Mouse (Mus musculus) hindbrain, postnatal 0 days (tissue): ENCODE results near the gene Krtap29-1. TPM values are rescaled to one million over a fixed set of nuclear protein-coding genes. Genes with fewer than 3 reads are reported as not detected.

Source experiments
- ATAC-seq: fragments of 200-750 bp; cut with Nextera tagmentation; 2 replicates; pipeline ENCODE4 v1.8.0; 2017; ENCODE audit warnings: mild to moderate bottlenecking, moderate TSS enrichment, moderate library complexity
- DNase-seq: peaks from one replicate; pipeline ENCODE4 v3.0.0-alpha.2; 2015; ENCODE audit warnings: low spot score
- H3K27ac ChIP-seq: fragments of 300-500 bp; sonication (generic); 2 replicates; pipeline ENCODE4 v1.5.1; 2014; ENCODE audit warnings: mild to moderate bottlenecking
- H3K27me3 ChIP-seq: fragments of 300-500 bp; sonication (generic); 2 replicates; pipeline ENCODE4 v1.6.1; 2014; ENCODE audit warnings: low read length, mixed read lengths; ENCODE audit not compliant: insufficient read depth
- H3K36me3 ChIP-seq: fragments of 300-500 bp; sonication (generic); 2 replicates; pipeline ENCODE4 v1.6.1; 2014; ENCODE audit warnings: low read length, mixed read lengths; ENCODE audit not compliant: insufficient read depth
- H3K4me1 ChIP-seq: fragments of 300-500 bp; sonication (generic); 2 replicates; pipeline ENCODE4 v1.6.1; 2014; ENCODE audit warnings: antibody characterized with exemption, low read length, mixed read lengths; ENCODE audit not compliant: insufficient read depth
- H3K4me2 ChIP-seq: fragments of 300-500 bp; sonication (generic); 2 replicates; pipeline ENCODE4 v1.6.1; 2014; ENCODE audit warnings: low read depth, mild to moderate bottlenecking, low read length, moderate library complexity, mixed read lengths
- H3K4me3 ChIP-seq: fragments of 300-500 bp; sonication (generic); 2 replicates; pipeline ENCODE4 v1.5.1; 2014; ENCODE audit warnings: low read length
- H3K9ac ChIP-seq: fragments of 300-500 bp; sonication (generic); replicated peaks from 2 replicates; pipeline ENCODE4 v1.6.1; 2014; ENCODE audit warnings: mild to moderate bottlenecking, low read length, moderate library complexity, mixed read lengths
- H3K9me3 ChIP-seq: fragments of 300-500 bp; sonication (generic); 2 replicates; pipeline ENCODE4 v1.6.1; 2016; ENCODE audit warnings: low read length, mixed read lengths
- CTCF ChIP-seq: IDR thresholded peaks from 2 replicates; pipeline ENCODE4 v1.5.1; 2016; ENCODE audit warnings: antibody characterized with exemption, control low read depth, low read depth
- WGBS: fragments of 180-500 bp; shearing (Covaris S2); extraction: QIAGEN DNeasy Blood & Tissue Kit; methylation state at CpG from one replicate; pipeline ENCODE4 v1.1.7; 2014; 5-methylcytosine and 5-hydroxymethylcytosine counted together
- polyA plus RNA-seq: library from polyadenylated mRNA; unstranded; fragments of >200 nt; fragmentation: Nextera tagmentation; extraction: Ambion mirVana; gene quantifications from 2 replicates; pipeline ENCODE4 v1.2.1, GENCODE M21; 2015
- total RNA-seq: library from RNA; depleted of rRNA; stranded (reverse); fragments of >200 nt; gene quantifications from 2 replicates; pipeline ENCODE4 v1.2.3, GENCODE M21; 2014; rRNA removed

The Krtap29-1 gene
- total RNA-seq, result not detected in 2 replicates
- not detected in 2 replicates for polyA plus RNA-seq

DNA sequence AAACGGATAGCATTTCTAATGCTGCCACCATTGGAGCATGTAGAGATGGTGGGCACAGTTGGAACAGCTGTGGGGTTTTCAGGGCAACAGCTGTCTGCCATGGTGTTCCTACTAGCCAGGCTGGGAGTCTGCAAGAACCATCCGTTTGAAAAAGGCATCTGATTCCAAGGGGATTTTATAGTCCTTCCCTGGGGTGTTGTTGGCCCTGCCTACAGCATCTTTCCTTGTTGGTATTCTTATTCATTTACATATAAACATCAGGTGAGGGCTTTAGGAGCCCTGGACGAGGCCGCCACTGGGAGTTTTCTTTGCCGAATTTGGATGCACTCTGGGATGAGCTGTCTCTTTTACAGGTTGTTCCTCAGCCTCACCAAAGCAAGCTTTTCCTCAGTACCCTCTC lies at the start of gene Krtap29-1:
Krtap29-1 (minus strand) TSS at position 101 of the 400 bp plus-strand sequence.
- H3K36me3 ChIP-seq, result no peaks in the 10 kb centered on the region
- H3K9ac ChIP-seq, result no peak within 1 kb of the TSS
- H3K4me1 ChIP-seq, result 0 out of 2 replicates have a peak, but pooled peaks cover 4% of the 10 kb centered on the region
- H3K9me3 ChIP-seq, result no peaks in the 10 kb centered on the region
- ATAC-seq (no peak), DNase-seq (no peak)
- no peak within 1 kb of the TSS for H3K4me2 ChIP-seq
- no peak for TF ChIP-seq CTCF
- H3K4me3 ChIP-seq, result no peak within 1 kb of the TSS
- H3K27ac ChIP-seq, result no peak within 1 kb of the TSS
- no peaks in the 10 kb centered on the region for H3K27me3 ChIP-seq
- WGBS, result 67% methylated on average over 5 of the region's 5 CpGs

GRCm38 (mm10) chr11:100021438-100021837 lies 42.6 kb upstream of the Krtap29-1 start:
- TF ChIP-seq CTCF, result no peak
- Histone ChIP-seq H3K9me3 (no peaks in the 10 kb centered on the region), H3K4me3 (no peak overlapping the region), H3K4me1 (no peaks in the 10 kb centered on the region), H3K36me3 (no peaks in the 10 kb centered on the region), H3K27ac (no peak overlapping the region), H3K9ac (no peak overlapping the region), H3K27me3 (no peaks in the 10 kb centered on the region), H3K4me2 (no peak overlapping the region)
- WGBS, result 73% methylated on average over 5 of the region's 5 CpGs
- ATAC-seq (no peak), DNase-seq (no peak)

- no peak for ATAC-seq
- WGBS, result 85% methylated on average over 1 of the region's 1 CpGs
- H3K27ac ChIP-seq, result no peak overlapping the region
- DNase-seq, result no peak
- H3K4me1 ChIP-seq, result no peaks in the 10 kb centered on the region
- no peak overlapping the region for H3K9ac ChIP-seq
- H3K4me3 ChIP-seq, result no peak overlapping the region
- TF ChIP-seq CTCF, result no peak
- H3K4me2 ChIP-seq, result no peak overlapping the region
- H3K27me3 ChIP-seq, result no peaks in the 10 kb centered on the region
- no peaks in the 10 kb centered on the region for H3K9me3 ChIP-seq
- H3K36me3 ChIP-seq, result no peaks in the 10 kb centered on the region
These were observed 40.6 kb upstream of the Krtap29-1 start for GRCm38 (mm10) chr11:100019466-100019865.

DNA sequence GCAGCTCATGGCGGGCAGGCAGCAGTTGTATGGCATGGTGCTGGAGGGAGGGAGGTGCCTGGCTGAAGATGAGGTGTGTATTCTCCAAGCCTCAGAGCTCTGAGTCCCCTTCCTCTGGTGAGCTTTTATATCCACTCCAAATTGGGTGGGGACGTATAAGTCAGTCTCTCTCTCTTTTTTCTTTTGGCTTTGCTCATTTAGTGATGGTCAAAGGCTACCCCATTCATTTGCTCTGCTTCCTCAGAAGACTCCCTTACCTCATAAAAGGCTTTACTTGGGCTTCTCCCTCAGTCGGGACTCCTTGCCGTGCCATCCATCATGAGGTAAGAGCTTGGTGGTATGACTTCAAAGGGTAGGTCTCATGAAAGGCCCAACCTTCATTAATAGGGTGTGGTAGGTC lies 37.3 kb upstream of the Krtap29-1 start, which contains the start of gene Krt33a:
Krt33a (minus strand) TSS at position 101 of the 400 bp plus-strand sequence.
- no peak within 1 kb of the TSS for H3K27ac ChIP-seq
- no peak within 1 kb of the TSS for H3K4me2 ChIP-seq
- 93% methylated on average over 4 of the region's 4 CpGs for WGBS
- no peak within 1 kb of the TSS for H3K9ac ChIP-seq
- ATAC-seq (no peak), DNase-seq (no peak)
- no peaks in the 10 kb centered on the region for H3K4me1 ChIP-seq
- no peak for TF ChIP-seq CTCF
- no peaks in the 10 kb centered on the region for H3K27me3 ChIP-seq
- H3K4me3 ChIP-seq, result no peak within 1 kb of the TSS
- no peaks in the 10 kb centered on the region for H3K9me3 ChIP-seq
- H3K36me3 ChIP-seq, result no peaks in the 10 kb centered on the region

DNA sequence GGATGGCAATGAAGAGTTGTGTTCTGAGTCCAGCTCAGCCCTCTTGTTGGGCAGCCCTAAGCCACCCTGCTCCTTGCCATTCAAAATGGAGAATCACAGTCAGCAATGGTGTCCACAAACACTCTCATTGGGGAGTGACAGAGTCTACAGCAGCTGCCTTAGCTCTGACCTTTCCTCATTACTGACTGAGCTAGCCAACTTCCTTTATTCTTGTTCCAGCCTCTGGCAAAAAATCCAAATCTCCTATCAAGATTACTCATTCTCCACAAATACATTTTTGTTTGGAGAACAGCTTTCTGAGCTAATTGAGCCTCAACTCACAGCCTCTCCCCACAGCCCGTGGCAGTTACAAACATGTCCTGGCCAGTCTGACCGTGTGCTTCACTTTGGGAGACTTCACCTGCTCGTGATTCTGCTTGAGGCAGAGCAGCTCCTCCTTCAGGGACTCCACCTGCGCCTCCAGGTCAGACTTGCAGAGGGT lies 34.9 kb upstream of the Krtap29-1 start:
- no peak overlapping the region for H3K4me3 ChIP-seq
- no peak overlapping the region for H3K27ac ChIP-seq
- H3K4me1 ChIP-seq, result no peaks in the 10 kb centered on the region
- whole genome bisulfite sequencing, result 69% methylated on average over 4 of the region's 4 CpGs
- TF ChIP-seq CTCF, result no peak
- ATAC-seq, result no peak
- H3K27me3 ChIP-seq, result no peaks in the 10 kb centered on the region
- no peak overlapping the region for H3K4me2 ChIP-seq
- H3K36me3 ChIP-seq, result no peaks in the 10 kb centered on the region
- no peaks in the 10 kb centered on the region for H3K9me3 ChIP-seq
- no peak for DNase-seq
- no peak overlapping the region for H3K9ac ChIP-seq

DNA sequence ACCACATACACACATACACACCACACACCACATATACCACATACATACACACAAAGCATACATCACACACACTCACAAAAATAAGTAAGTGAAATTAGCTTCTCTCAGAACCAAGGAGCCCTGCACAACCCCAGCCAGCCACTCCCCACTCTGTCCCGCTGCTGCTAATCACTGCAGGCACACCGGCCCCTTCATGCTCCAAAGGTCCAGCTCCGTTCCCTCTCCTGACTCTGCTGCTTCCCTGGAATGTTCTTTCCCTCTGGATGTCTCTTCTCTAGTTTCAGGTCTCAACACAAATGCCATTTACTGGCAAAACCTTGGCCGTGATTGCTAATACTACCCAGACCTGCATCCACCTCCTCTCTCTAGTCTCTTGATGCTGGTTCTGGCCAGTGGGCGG lies 31.8 kb upstream of the Krtap29-1 start:
- no peak overlapping the region for H3K27ac ChIP-seq
- no peak overlapping the region for H3K9ac ChIP-seq
- H3K4me3 ChIP-seq, result no peak overlapping the region
- no peaks in the 10 kb centered on the region for H3K27me3 ChIP-seq
- TF ChIP-seq CTCF, result no peak
- ATAC-seq (no peak), DNase-seq (no peak)
- no peaks in the 10 kb centered on the region for H3K4me1 ChIP-seq
- H3K36me3 ChIP-seq, result no peaks in the 10 kb centered on the region
- no peak overlapping the region for H3K4me2 ChIP-seq
- 84% methylated on average over 5 of the region's 5 CpGs for WGBS
- H3K9me3 ChIP-seq, result no peaks in the 10 kb centered on the region

DNA sequence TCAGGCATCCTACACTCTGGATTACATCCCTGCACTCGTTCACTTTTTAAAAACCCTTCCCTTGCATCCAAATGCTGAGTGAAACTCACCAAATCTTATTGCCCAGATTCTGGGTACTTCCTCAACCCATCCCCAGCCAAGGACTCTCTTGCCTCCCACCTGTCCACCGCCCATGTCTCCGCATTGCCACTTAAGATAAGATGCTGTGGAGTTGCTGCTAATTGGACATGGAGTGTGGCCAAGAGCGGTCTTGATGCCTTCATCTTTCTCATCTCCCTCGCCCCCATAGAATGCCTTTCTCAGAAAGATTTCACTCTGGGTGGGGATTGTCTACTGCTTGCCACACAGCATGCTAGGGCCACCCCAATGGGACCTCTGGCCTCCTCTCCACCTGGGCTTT lies 29.5 kb upstream of the Krtap29-1 start:
- TF ChIP-seq CTCF, result no peak
- Histone ChIP-seq H3K36me3 (no peaks in the 10 kb centered on the region), H3K9me3 (no peaks in the 10 kb centered on the region), H3K27me3 (no peaks in the 10 kb centered on the region), H3K4me2 (no peak overlapping the region), H3K4me1 (no peaks in the 10 kb centered on the region), H3K4me3 (no peak overlapping the region), H3K9ac (no peak overlapping the region), H3K27ac (no peak overlapping the region)
- DNase-seq, result no peak
- WGBS, result 81% methylated on average over 5 of the region's 5 CpGs
- no peak for ATAC-seq
